Mouse (Mus musculus) left cerebral cortex, postnatal 10 days (tissue): Measurements from ENCODE around the gene Unc45b. TPM values are rescaled to one million over a fixed set of nuclear protein-coding genes. Genes with fewer than 3 reads are reported as not detected.
A peak's percentile ranks its signal among the peaks of the same experiment; 100 is the strongest.

ENCODE experiments used
- DNase-seq, 2 experiments: peaks; one replicate each; pipeline ENCODE4 v3.0.0; 2021 to 2022; ENCODE audit warnings: low spot score in 2 of 2, mixed read lengths in 1 of 2; ENCODE audit errors: extremely low spot score in 1 of 2
- intact Hi-C: fragments of 180-260 bp; cut with DNase I; formaldehyde crosslinking; loops from one replicate; pipeline ENCODE4 v1.15.1; 2025
- total RNA-seq, 2 experiments: library from RNA; stranded (reverse); gene quantifications; 2 replicates each; pipeline ENCODE4 v1.2.3; 2021

The Unc45b gene
- total RNA-seq = 1 to 10 TPM; 3.3 to 5.1 TPM

DNA sequence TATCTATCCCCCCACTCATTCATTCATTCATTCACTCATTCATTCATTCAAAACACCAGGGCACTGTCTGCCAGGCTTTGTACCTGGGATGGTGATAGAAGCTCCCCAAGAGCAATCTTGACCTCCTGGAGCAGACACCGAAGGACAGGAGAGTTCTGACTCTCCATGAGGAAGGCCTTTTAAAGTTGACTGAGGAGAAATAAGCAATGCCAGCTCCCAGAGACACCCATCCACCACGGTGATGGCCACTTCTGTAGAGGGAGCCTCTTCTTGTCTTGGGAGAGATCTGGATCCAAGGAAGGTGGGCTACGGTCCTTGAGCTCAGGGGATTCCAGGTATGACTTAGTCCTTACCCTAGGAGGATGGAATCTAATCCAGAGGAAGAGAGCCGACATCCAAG lies at the start of gene Unc45b:
TSS of gene Unc45b (plus strand) at position 301 of the 400 bp plus-strand sequence.
- no peak for DNase-seq
- intact Hi-C loops = loop anchor here (10.0 kb wide), 1 partner anchor 355 kb away; no protein-coding TSS in a partner anchor

DNA sequence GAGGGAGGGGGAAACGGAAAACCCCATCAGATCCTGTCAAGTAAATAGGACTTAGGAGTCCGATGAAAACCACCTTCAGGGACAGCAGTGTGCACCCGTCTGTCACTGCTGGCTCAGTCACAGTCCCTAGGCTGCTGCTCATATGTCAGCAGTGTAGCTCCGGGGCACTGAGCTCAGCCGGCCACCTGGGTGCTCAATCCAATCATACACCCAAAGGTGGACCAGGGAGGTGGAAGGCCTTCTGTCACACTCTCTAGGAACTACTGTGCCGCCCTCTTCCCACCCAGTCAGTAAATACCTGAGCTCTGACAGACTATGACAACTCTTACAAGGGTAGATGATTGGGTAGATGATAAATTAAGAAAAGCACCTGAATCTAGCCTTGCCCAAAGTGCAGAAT lies 49.6 kb upstream of the Unc45b start:
- intact Hi-C loops = no loop called here
- DNase-seq = no peak

DNA sequence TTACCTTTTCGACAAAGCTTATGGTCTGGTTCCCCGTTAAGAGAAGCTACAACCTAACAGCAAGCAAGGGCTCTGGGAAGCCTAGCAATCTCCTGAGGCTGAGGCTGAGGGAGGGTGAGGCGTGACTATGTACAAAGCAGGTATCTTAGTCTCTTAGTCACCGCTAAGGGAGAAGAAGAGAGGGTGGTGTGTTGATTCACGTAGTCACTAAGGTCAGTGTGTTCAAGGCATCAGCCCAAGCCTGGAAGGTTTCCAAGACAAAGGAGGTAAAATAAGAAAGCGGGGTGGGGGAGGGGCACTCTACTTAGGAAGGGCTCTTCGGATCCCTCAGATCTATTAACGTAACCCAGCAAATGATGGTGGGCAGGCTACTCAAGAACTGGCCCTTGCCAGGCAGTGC lies 48.8 kb upstream of the Unc45b start:
- no peak for DNase-seq
- intact Hi-C loops = no loop called here

DNA sequence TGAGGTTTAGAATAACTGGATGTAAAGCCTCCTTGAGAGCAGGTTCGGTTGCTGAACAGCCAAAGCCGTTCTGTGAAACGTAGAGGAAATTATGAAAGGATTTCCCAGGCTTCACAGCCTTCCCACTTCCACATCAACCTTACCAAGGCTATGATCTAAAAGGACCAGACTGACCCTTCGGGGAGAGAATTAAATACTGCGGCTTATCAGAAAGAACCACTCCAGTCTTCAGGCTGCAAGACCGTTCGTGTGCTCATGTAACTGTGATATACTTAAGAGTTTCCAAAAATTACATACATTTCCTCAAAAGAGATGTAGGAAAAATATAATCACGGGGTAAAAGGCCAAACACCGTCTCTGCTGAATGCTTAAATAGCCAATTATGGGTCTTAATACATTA lies 47.7 kb upstream of the Unc45b start:
- no peak for DNase-seq
- intact Hi-C loops = no loop called here

DNA sequence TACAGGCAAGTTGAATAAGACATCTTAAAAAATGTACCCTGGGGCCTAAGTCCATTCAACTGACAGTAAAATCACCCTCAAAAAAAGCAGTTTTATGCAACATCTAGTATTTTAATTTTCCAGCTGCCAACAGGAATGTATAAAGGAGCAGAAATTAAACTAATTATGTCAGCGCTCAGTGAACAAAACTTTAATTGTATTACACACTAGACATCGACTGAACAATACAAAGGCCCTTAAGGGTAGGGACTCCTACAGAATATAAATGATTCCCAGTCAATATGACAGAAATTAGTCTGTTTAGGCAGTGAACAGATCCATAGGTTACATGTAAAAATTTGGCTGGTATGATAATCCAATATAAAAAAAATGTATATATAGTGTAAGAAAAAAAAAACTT lies 47.3 kb upstream of the Unc45b start:
- DNase-seq = no peak
- intact Hi-C loops = no loop called here

DNA sequence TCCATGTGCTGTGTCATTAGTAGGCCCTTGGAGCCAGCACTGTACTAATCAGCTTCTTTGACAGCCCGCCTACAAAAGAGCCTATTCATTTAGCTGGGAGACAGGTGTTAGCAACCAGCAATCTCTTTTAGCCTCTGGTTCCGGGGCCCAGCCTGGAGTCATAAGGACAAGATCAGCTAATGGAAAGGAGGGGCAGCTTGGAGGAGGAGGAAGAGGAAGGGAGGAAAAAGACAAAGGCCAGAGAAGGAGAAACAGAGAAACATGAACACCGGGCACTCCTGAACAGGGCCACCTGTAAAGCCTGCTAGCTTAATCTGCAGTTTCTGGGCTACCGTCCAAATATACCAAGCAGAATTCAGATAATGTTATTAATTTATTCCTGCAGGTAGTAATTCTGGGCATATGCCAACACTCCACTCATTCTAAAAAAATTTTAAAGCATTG lies 46.8 kb upstream of the Unc45b start:
- intact Hi-C loops = no loop called here
- DNase-seq = no peak

DNA sequence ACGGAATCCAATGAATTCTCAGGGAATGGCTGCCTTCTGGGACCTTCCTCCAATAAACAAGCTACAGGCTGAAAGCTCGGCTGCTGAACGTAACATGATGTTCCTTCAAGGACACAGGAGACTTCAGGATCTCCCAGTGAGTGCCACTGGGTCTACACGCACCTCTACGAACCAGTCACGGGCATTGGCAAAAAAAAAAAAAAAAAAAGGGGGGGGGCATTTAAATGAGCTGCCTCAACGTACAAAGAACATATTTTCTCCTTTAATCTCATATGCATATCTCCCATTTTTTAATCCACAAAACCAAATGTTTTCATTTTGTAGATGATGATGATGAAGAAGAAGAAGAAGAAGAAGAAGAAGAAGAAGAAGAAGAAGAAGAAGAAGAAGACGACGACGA lies 44.4 kb upstream of the Unc45b start:
- DNase-seq = no peak
- intact Hi-C loops = no loop called here

DNA sequence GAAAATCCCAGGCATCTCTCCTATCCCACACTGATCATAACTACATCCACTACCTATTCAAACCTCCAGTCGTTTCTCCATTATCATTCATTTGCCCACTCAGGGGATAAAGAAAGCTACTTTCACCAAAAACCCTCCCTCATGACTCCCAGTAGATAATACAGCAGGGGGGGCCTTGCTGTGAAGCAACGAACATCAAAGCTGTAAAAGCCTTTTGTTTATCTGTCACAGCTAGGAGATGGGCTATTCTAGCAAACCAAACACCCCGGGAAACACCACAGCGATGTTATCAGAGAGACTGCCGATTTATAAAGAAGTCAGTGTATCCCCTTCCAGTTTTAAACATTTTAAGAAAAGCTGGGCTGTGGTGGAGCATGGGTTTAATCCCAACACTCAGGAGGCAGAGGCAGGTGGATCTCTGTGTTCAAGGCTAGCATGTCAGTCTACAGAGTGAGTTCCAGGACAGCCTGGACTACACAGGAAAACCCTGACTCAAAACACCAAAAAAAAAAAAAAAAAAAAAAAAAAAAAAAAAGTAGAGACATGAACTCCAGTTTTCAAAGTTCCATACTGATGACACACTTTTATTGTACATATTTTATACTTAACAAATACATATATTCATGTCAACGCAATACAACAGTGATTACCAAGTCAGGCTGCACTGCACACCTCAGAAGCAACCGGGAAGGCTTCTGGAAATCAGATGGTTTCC lies 43.3 kb upstream of the Unc45b start:
- intact Hi-C loops = no loop called here
- DNase-seq = no peak

DNA sequence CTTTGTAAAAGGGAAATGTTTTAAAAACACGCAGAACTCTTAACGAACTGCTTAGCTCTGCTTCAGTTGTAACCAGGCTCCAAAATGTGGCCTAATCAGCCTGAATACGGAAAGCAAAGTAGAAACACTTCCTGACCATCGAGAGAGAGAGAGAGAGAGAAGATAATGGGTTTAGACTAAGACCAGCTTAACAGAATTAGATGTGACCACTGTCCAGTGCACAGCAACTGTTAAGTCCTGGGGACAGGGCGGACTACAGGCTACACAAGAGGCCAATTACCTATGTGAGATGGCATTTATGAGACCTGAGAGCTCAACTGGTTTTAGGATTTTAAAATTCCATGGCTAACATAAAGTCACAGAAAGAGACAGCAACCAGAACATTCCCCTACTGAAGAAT lies 42.4 kb upstream of the Unc45b start:
- no peak for DNase-seq
- intact Hi-C loops = no loop called here

DNA sequence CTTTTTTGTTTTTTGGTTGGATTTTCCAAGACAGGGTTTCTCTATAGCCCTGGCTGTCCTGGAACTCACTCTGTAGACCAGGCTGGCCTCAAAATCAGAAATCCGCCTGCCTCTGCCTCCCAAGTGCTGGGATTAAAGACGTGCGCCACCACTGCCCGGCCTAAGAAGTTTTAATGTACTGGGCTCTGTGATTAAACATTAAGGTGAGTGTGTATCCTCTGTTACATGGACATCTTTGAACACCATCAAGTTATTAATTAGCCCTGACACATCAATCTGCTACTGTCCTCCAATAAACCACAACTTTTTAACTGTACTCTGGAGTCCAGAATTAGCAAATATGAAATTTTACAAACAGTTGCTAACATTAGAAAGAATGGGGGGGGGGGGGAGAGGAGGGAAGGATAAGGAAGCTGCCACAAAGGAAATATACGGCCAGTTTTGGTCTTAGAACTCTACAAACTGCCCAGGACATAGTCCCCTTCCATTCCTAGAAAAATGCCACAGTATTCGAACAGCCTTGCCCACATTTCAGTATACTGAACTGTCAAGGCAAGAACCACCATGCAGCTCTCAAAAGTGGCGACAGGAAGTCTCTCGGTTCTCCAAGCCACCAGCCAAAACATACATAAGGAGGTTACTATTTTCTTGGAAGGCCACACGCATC lies 40.7 kb upstream of the Unc45b start:
- no peak for DNase-seq
- intact Hi-C loops = loop anchor here (5.0 kb wide), 1 partner anchor 87 kb away; the partner anchor contains the start of gene Lig3

DNA sequence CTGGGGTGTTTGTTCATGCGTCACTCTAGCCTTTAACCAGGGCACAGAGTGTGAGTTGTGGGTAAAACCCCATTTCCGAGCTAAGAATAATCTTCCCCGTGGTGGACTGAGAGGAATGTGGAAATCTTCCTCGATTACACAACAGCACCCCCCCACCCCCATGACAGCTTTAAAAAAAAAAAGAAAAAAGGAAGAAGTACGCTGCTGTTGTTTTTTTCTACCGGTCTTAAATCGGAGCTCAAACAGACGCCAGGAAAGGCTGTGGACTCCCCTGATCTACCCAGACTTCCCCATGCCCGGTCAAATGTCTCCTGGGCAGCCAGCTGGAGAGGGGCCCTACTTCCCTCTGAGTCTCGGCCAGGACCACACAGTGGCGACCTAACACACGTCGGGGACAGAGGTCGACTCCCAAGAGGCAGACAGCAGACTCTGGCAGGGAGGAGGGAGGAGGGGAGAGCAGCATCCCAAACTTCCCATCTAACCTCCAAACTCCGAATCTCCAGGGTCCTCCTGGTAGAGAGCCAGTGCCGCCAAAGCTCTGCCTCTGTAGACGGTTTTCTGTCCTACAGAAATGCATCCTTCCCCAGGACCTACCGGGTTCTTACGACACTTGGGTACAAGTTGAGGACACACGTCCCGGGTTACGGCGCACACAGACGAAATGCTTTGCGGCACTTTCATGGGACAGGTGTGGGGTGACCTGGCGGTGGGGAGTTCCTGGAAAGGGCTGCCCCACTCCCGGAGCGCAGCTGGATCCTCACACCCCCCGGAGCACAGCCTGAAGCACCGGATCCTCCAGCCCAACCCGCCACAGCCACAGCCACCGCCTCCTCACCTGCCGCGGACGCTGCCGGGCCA lies 39.9 kb upstream of the Unc45b start:
- DNase-seq = peak; percentile 36 to 58
- intact Hi-C loops = loop anchor here (5.0 kb wide), 1 partner anchor 88 kb away; the partner anchor contains the start of gene Lig3

DNA sequence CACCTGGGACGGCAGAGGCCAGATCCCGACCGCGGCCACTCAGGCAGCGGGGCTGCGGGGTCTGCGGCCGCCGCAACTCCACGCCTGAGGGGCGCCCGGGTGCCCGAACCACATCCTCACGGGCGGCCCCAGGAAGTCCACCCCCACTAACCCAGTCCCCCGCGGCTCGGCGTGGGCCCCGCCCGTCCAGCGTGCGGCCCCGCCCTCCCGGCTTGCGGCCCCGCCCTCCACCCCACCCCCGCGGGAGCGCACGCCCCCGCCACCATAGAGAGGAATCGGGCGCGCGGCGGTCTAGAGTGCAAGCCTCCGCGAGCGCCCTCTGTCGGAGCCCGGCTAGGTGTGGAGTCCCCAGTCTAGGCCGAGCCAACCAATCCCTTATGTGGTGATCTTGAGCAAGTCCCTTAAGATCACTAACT lies 39.3 kb upstream of the Unc45b start, which contains the start of gene Rffl:
TSS of gene Rffl (minus strand) at position 180 of the 416 bp plus-strand sequence.
- intact Hi-C loops = loop anchor here (5.0 kb wide), 1 partner anchor 89 kb away; the partner anchor contains the start of gene Lig3
- DNase-seq = peak; percentile 88 to 96

DNA sequence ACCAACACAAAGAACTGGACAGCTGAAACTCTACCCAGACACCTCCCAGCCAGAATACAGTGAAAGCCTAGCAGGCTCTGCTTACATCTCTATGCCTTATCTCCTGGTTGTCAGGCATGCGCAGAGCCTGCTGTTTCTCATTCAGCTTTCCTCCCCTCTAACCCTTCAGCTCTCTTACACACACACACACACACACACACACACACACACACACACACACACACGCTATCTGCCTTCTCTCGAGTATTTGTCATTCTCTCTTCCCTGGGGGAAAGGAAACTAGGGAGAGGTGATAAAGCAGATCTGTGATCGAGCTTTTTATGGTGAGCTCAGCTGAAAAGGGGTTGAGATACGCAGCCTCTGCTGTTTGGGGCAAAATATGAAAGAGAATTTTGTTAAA lies 35.4 kb upstream of the Unc45b start:
- no peak for DNase-seq
- intact Hi-C loops = loop anchor here (5.0 kb wide), 1 partner anchor 93 kb away; the partner anchor contains the start of gene Lig3

DNA sequence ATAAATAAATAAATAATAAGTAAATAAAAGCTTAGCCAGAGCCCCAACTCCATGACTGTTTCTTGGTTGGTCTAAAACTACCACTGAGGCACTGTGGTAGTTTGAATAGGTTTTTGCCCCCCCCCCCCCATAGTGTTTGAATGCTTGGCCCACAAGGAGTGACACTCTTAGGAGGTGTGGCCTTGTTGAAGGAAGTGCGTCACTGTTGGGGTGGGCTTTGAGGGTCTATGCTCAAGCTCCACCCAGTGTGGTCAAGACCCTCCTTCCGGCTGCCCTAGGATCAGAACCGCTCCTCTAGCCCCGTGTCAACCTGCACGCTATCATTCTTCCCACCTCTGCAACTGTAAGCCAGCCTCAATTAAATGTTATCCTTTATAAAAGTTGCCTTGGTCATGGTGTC lies 34.7 kb upstream of the Unc45b start:
- intact Hi-C loops = no loop called here
- DNase-seq = no peak

DNA sequence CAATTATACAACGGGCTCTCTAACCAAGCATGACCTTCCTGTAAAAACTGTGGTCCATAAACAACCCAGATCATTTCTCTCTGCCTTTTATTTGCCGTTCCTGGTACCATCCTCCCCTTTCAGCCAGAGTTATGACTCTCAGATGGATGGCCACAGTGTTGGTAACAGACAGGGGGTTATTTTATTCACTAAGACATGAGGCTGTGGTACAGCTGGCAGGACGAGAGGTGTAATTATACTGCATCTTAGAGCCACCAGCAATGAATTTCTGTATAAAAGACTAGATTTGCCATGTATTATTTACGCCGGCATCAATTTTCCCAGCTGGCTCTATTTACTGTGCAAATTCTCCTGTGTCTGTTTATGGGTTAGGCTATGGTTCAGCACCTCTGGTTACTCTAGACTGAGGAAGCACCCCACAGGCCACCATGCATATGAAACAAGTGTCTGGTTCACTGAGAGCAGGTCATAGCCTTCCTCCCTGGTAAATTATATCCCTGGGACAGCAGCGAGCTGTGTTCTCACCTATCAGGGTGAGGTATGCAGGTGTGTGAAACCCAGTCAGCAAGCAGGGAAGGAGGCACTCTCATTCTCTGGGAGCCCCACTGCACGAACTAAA lies 32.5 kb upstream of the Unc45b start:
- intact Hi-C loops = no loop called here
- no peak for DNase-seq

DNA sequence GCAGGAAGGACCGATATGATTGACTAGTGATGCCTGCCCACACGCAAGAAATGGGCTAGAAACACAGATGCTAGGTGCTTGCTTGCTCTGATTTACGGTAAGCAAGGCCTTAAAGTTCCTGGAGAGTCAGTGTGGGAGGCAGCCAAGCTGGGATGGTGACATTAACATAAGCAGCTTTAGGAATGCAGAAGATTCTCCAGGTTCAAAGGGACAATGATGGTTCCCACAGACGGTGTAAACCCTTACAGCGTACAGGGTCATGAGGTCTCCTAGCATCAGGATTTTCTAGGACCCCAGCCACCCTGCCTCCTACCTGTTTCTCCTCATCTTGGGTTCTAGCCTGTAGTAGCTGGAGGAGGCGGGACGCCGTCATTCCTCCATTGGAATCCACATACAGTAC lies 27.2 kb upstream of the Unc45b start:
- intact Hi-C loops = no loop called here
- DNase-seq = no peak

DNA sequence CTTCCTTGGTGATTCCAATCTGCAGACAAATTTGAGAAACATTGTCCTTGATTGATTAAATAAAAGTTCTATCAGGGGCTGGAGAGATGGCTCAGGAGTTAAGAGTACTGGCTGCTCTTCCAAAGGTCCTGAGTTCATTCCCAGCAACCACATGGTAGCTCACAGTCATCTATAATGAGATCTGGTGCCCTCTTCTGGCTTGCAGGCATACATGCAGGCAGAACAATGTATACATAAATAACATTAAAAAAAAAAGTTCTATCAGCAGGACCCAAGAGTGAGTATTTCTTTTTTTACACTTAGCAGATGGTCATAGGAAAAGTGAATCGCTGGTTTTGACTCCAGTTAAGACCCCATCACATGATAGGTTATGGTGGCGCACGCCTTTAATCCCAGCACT lies 23.8 kb upstream of the Unc45b start:
- DNase-seq = no peak
- intact Hi-C loops = no loop called here

DNA sequence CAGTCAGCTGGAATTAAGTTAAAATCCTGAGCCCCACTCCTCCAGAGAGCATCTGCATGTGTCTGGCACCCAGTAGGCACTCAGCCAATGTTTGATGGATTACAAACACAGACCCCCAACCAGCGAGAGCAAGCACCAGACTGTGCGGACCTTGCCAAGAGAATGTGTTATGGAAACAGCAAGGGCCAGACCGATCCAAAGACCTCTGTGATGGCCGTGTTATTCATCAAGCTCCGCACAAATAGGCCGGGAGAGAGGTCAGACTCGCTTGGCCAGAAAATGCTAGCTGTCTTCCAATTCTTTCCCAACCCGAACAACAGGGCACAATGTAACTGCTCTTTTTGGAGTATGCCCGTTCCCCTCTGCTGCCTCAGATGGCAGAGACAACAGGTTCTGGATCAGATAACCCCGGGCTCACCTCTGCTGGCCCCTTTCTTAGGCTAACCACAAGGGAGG lies 21.8 kb upstream of the Unc45b start:
- peak in 1 of 2 experiments; percentile 41 for DNase-seq
- intact Hi-C loops = no loop called here
